Mouse (Mus musculus) myocyte (in vitro differentiated cells): Measurements from ENCODE around the gene Actr8.

Experiments
- MYOD1 ChIP-seq, 3 experiments: IDR thresholded peaks; one replicate each; pipeline ENCODE4 v1.6.1; 2011; ENCODE audit warnings: control low read depth in 2 of 3, low read depth in 2 of 3, mild to moderate bottlenecking in 2 of 3, moderate library complexity in 1 of 3; ENCODE audit not compliant: insufficient read length in 2 of 3, control insufficient read depth in 1 of 3
- MYOG ChIP-seq, 3 experiments: IDR thresholded peaks; one replicate each; pipeline ENCODE4 v1.6.1; 2011; ENCODE audit warnings: control low read depth in 2 of 3, low read depth in 2 of 3, mild to moderate bottlenecking in 2 of 3; ENCODE audit not compliant: insufficient read length in 2 of 3, control insufficient read depth in 1 of 3, insufficient read depth in 1 of 3
- POLR2A ChIP-seq: IDR thresholded peaks from one replicate; pipeline ENCODE4 v1.6.1; 2011; ENCODE audit warnings: low read depth, mild to moderate bottlenecking, control low read depth, moderate library complexity; ENCODE audit not compliant: insufficient read length
- POLR2AphosphoS2 ChIP-seq: IDR thresholded peaks from one replicate; pipeline ENCODE4 v1.6.1; 2011; ENCODE audit warnings: low read depth, control low read depth; ENCODE audit not compliant: insufficient read length
- TCF12 ChIP-seq: IDR thresholded peaks from one replicate; pipeline ENCODE4 v1.6.1; 2011; ENCODE audit warnings: mild to moderate bottlenecking, control low read depth; ENCODE audit not compliant: poor library complexity, insufficient read depth, severe bottlenecking

DNA sequence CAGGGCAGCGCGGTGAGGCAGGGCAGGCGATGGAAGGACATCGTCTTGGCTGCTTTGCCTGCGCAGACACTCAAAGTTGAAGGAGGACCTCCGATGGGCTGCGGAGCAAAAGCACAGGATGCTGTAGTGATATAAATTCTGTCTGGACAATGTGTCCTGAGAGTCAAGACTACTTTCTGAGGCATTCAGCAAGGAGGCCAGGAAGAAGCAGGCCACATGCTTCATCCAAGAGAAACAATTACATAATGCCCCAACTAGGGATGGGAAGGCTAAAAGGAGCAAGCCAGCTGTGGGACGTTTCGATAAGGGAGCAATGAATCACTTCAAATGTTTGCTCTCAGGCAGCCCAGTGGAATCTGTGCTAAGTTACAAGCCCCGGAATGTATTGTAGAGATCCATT, 67.1 kb downstream of the Actr8 start:
- TF ChIP-seq POLR2A = no peak
- no peak for TF ChIP-seq POLR2AphosphoS2
- TF ChIP-seq MYOG (IDR thresholded peaks at IDR 0.05; ENCODE audit: control insufficient read depth in 1 of 3, insufficient read depth in 1 of 3, insufficient read length in 2 of 3, low read depth in 2 of 3) = no peak
- no peak for TF ChIP-seq MYOD1 (IDR thresholded peaks at IDR 0.05; ENCODE audit: control insufficient read depth in 1 of 3, insufficient read length in 2 of 3, low read depth in 2 of 3)
- TF ChIP-seq TCF12 = no peak
